Mouse (Mus musculus): Measurements from ENCODE around the gene Ctdspl. TPM values are rescaled to one million over a fixed set of nuclear protein-coding genes. Genes with fewer than 3 reads are reported as not detected.

Gene Ctdspl
- polyA plus RNA-seq, 1 experiment: 5.5 TPM

- no peak for TF ChIP-seq CTCF (IDR thresholded peaks at IDR 0.05; ENCODE audit: low read depth, low read length)
- no peak for TF ChIP-seq POLR2A (IDR thresholded peaks at IDR 0.05; ENCODE audit: borderline replicate concordance, low read depth, low read length)
- no peak overlapping the region for H3K4me3 ChIP-seq (ENCODE audit: insufficient read depth, low read length)
- peaks cover 14% of the 10 kb centered on the region for H3K4me1 ChIP-seq (ENCODE audit: control insufficient read depth, insufficient read depth, low read length)
- H3K27ac ChIP-seq (ENCODE audit: insufficient read depth, low read depth, low read length): no peak overlapping the region
Observed at GRCm38 (mm10) chr9:118914589-118914988, 11.7 kb upstream of the Ctdspl start.

GRCm38 (mm10) chr9:118915290-118915689, 11.0 kb upstream of the Ctdspl start:
- peak; percentile 76 for TF ChIP-seq CTCF (IDR thresholded peaks at IDR 0.05; ENCODE audit: low read depth, low read length)
- TF ChIP-seq POLR2A (IDR thresholded peaks at IDR 0.05; ENCODE audit: borderline replicate concordance, low read depth, low read length): no peak
- H3K27ac ChIP-seq (ENCODE audit: insufficient read depth, low read depth, low read length): no peak overlapping the region
- H3K4me3 ChIP-seq (ENCODE audit: insufficient read depth, low read length): no peak overlapping the region
- H3K4me1 ChIP-seq (ENCODE audit: control insufficient read depth, insufficient read depth, low read length): peaks cover 14% of the 10 kb centered on the region

- Histone ChIP-seq H3K4me1 (ENCODE audit: control insufficient read depth, insufficient read depth, low read length) (peaks cover 22% of the 10 kb centered on the region), H3K27ac (ENCODE audit: insufficient read depth, low read depth, low read length) (no peak overlapping the region), H3K4me3 (ENCODE audit: insufficient read depth, low read length) (no peak overlapping the region)
- no peak for TF ChIP-seq CTCF (IDR thresholded peaks at IDR 0.05; ENCODE audit: low read depth, low read length)
- TF ChIP-seq POLR2A (IDR thresholded peaks at IDR 0.05; ENCODE audit: borderline replicate concordance, low read depth, low read length): no peak
Observed at GRCm38 (mm10) chr9:118919672-118920186, 6.5 kb upstream of the Ctdspl start.

GRCm38 (mm10) chr9:118920798-118921515, 5.3 kb upstream of the Ctdspl start:
- H3K4me3 ChIP-seq (ENCODE audit: insufficient read depth, low read length): no peak overlapping the region
- TF ChIP-seq POLR2A (IDR thresholded peaks at IDR 0.05; ENCODE audit: borderline replicate concordance, low read depth, low read length): no peak
- TF ChIP-seq CTCF (IDR thresholded peaks at IDR 0.05; ENCODE audit: low read depth, low read length): peak; percentile 87
- H3K27ac ChIP-seq (ENCODE audit: insufficient read depth, low read depth, low read length): no peak overlapping the region
- peaks cover 24% of the 10 kb centered on the region for H3K4me1 ChIP-seq (ENCODE audit: control insufficient read depth, insufficient read depth, low read length)

- TF ChIP-seq POLR2A (IDR thresholded peaks at IDR 0.05; ENCODE audit: borderline replicate concordance, low read depth, low read length) (no peak), CTCF (IDR thresholded peaks at IDR 0.05; ENCODE audit: low read depth, low read length) (no peak)
- peaks cover 24% of the 10 kb centered on the region for H3K4me1 ChIP-seq (ENCODE audit: control insufficient read depth, insufficient read depth, low read length)
- no peak overlapping the region for H3K27ac ChIP-seq (ENCODE audit: insufficient read depth, low read depth, low read length)
- H3K4me3 ChIP-seq (ENCODE audit: insufficient read depth, low read length): no peak overlapping the region
Observed at GRCm38 (mm10) chr9:118921926-118922325, 4.3 kb upstream of the Ctdspl start.

GRCm38 (mm10) chr9:118924554-118925085, 1.6 kb upstream of the Ctdspl start:
- Histone ChIP-seq H3K4me1 (ENCODE audit: control insufficient read depth, insufficient read depth, low read length) (peaks cover 19% of the 10 kb centered on the region), H3K4me3 (ENCODE audit: insufficient read depth, low read length) (peak overlapping the region; percentile 95), H3K27ac (ENCODE audit: insufficient read depth, low read depth, low read length) (no peak overlapping the region)
- TF ChIP-seq CTCF (IDR thresholded peaks at IDR 0.05; ENCODE audit: low read depth, low read length) (no peak), POLR2A (IDR thresholded peaks at IDR 0.05; ENCODE audit: borderline replicate concordance, low read depth, low read length) (no peak)

GRCm38 (mm10) chr9:118925286-118926110, 755 bp upstream of the Ctdspl start:
- peaks cover 19% of the 10 kb centered on the region for H3K4me1 ChIP-seq (ENCODE audit: control insufficient read depth, insufficient read depth, low read length)
- TF ChIP-seq POLR2A (IDR thresholded peaks at IDR 0.05; ENCODE audit: borderline replicate concordance, low read depth, low read length) (no peak), CTCF (IDR thresholded peaks at IDR 0.05; ENCODE audit: low read depth, low read length) (no peak)
- peak overlapping the region; percentile 95 for H3K4me3 ChIP-seq (ENCODE audit: insufficient read depth, low read length)
- H3K27ac ChIP-seq (ENCODE audit: insufficient read depth, low read depth, low read length): peak overlapping the region; percentile 15

GRCm38 (mm10) chr9:118926688-118927321, 552 bp downstream of the Ctdspl start:
- H3K27ac ChIP-seq (ENCODE audit: insufficient read depth, low read depth, low read length): no peak overlapping the region
- no peak for TF ChIP-seq CTCF (IDR thresholded peaks at IDR 0.05; ENCODE audit: low read depth, low read length)
- no peak for TF ChIP-seq POLR2A (IDR thresholded peaks at IDR 0.05; ENCODE audit: borderline replicate concordance, low read depth, low read length)
- peaks cover 10% of the 10 kb centered on the region for H3K4me1 ChIP-seq (ENCODE audit: control insufficient read depth, insufficient read depth, low read length)
- H3K4me3 ChIP-seq (ENCODE audit: insufficient read depth, low read length): peak overlapping the region; percentile 58

- H3K27ac ChIP-seq (ENCODE audit: insufficient read depth, low read depth, low read length): no peak overlapping the region
- H3K4me3 ChIP-seq (ENCODE audit: insufficient read depth, low read length): peak overlapping the region; percentile 58
- TF ChIP-seq CTCF (IDR thresholded peaks at IDR 0.05; ENCODE audit: low read depth, low read length) (no peak), POLR2A (IDR thresholded peaks at IDR 0.05; ENCODE audit: borderline replicate concordance, low read depth, low read length) (no peak)
- peaks cover 5% of the 10 kb centered on the region; the same call in 1 of the 2 replicates for H3K4me1 ChIP-seq (ENCODE audit: control insufficient read depth, insufficient read depth, low read length)
Observed at GRCm38 (mm10) chr9:118927501-118927900, 1.2 kb downstream of the Ctdspl start.
